Mouse (Mus musculus): ENCODE results near the gene Ccl9.

The Ccl9 gene

DNA sequence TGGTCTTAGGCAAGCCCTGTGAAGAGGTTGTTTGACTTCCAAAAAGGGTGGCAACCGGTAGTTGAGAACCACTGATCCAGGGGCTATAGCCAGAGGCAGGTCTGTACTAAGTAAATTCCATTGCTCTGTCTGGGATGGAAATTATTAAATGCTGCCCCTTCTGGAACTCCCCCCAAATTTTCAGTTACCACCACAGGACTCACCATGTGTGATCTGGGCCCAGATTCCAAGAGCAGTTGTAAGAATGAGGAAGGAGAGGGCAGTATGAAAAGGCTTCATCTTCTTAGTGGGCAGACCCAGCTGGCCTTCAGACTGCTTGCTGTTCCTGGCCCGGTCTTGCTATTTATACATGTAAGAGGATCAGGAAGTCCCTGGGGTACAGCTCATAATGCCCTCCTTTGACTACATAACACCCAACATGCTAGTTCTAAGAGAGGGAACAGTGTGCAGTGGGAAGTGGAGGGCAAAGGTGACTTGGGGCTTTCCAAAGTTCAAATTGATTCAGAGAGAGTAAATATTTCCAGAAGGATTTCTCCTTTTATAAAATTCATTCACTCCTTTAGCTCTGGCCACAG lies at the start of gene Ccl9:
TSS of gene Ccl9 (minus strand) at position 451 of the 575 bp plus-strand sequence.
- DNase-seq: no peak

DNA sequence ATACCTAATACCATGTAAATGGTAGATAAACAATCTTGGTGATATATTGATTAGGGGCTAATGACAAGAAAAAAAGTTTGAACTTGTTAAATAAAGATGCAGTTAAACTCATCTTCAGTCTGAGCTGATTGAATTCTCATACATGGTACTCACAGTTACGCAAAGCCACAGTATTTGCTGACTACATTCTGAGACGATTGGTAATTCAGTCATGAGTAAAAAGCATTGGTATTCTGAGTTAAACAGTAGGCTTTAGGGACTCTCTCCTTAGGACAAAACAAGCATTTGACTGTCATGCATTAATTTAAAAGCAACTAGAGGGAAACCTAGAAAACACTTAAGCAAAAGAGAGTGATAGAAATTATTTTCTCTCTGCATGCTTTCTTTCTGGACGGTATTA lies 45.1 kb upstream of the Ccl9 start:
- DNase-seq: no peak

DNA sequence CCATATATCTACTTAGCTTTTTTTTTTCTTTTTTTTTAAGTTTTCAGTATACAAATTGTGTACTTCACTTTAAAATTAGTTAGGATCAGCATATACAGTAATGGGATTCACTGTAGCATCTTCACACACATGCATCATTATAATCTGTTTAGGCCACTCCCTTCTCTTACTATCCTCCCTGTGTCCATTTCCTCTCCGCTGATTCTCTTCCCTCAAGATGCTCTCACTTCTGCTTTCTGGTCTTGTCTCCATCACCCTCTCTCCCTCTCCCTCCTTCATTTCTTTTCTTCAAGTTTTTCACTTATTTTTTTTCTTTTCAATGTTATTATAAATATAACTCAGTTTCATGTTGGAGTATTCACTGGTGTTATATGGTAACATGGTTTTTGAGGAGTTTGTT lies 40.6 kb upstream of the Ccl9 start:
- no peak for DNase-seq

DNA sequence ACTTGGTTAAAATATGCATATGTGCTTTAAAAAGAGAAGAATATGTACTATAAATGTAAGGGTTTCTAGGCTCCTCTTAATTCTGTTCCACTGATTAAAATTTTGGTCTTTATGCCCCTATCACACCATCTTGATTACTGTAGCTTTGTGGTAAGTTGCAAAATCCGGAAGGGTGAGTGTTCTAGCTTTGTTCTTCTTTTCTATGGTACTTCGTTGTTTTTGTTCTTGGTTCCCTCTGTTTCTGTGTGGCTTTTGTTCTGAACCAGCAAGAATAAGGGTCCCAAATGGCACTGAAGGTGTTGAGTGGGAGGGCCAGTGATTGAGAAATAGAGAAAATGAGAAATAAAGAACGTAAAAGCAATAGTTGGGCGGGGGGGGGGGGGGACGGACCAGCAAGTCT lies 39.8 kb upstream of the Ccl9 start:
- no peak for DNase-seq

DNA sequence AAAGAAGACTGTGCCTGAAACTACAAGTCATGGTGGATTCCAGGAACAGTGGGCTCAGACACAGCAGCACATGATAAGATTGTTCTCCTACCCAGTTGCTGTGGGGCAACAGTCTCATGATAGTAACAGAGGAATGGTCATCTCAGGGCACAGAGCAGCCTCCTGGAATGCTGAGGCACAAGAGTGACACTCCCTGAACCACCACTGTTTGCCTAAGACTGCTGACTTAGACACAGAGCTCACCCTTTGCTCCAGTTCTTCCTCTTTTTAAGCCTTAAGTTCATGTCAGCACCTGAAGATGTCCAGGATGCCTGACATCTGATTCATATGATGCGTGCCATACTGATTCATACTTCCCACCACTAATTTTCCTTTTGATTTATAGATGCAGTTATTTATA lies 38.1 kb upstream of the Ccl9 start:
- no peak for DNase-seq

DNA sequence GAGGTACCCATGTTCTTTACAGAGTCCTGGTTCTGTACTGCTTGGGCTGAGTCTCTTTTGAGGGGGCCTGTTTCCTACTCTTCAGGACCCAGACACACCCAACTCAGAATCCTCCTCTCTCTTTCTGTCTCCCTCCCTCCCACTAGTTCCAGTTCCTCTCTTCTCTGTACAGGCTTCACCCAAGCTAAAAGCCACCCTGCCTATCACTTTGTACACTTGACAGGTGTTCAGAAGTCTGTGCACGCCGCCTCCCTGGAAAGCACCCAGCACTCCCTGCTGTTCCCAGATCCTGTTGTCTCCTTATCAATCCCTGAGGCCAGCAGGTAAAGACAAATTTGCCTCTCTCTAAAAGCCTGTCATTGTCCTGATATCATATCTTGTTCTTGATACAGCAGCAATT lies 32.5 kb upstream of the Ccl9 start:
- no peak for DNase-seq

DNA sequence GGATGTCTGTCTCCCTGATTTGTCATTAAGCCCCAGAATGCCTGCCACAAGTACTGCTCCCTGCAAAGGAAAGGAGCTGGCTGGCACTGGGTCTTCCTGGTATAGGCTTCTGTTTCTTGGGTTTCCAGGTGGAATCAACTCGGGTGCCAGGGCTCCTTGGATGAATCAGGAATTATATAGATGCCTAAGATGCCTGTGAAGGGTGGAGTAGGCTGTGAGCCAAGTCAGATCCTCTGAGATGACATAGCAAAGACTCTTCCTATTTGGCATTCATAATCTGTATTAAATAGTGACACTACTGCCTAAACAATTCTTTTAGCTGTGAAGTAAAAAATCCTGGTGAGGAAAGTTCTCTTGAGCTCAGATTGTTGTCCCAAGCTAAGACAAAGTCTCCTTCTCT lies 28.0 kb upstream of the Ccl9 start:
- DNase-seq: no peak

DNA sequence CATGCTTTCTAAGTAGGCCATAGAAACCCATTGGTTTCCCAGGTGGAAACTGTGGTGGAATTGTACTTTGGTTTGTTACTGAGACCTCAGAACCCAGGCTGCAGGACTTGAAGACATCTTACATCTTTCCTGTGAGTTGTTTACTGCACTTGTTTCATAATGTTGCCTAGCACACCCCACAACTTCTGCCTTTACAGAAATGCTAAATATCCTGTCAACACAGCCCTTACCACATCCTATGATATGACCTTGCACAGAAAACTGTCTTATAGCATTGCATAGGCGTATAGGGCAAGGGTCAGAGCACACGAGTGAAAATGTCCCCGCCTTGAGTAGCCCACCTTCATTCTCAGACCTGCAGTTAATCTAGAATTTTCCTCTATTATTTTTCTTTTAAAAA lies 27.1 kb upstream of the Ccl9 start:
- DNase-seq: no peak

DNA sequence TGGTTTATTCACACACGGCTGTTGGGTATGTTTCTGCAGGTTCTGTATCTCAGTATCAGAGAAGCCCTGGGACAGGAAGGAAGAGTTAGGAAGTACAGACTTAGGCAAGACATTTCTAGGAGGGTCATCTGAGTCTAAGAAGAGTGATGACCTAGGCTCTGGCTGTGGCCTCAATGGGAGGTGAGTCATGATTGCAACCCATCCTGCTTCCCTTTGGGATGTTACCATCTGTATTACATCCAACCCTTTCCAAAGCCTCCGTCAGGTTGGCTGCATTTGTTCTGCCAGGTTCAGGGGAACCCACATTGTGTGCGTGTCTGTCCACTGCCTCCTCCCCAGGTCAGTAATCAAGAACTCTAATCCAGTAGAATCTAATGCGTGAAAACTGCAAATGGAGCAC lies 26.3 kb upstream of the Ccl9 start:
- DNase-seq: no peak

DNA sequence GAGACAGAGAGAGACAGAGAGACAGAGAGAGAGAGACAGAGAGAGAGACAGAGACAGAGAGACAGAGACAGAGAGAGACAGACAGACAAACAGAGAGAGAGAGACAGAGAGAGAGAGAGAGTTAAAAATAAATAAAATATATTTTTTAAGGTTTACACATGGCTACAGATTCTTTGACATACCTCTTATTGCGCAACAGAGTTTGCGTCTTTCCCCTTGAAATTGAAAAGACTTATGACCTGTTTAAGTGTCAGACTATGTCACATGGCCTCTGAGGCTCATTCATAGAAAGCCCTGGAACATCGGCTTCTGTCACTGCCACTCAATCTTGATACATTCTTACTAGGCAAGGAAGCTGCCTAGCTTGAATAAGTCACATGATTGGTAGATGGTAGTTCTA lies 25.0 kb upstream of the Ccl9 start:
- DNase-seq: no peak

DNA sequence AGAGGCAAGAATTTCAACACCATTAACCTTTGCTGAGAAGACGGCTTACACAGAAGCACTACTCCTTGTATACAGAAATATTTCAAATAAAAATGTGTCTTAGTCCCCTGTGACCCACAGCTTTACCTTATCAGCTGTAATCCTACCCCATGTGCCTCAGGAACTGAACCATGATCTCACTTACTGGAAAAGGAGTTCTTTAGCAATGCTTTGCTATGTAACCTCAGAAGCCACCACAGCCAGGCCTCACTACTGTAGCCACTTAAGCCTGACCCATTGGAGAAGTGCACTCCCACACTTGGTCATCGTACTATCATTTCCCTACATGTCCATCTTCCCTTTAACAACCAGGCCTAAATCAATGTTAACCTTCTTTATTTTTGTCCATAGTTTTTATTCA lies 22.1 kb upstream of the Ccl9 start:
- DNase-seq: no peak

DNA sequence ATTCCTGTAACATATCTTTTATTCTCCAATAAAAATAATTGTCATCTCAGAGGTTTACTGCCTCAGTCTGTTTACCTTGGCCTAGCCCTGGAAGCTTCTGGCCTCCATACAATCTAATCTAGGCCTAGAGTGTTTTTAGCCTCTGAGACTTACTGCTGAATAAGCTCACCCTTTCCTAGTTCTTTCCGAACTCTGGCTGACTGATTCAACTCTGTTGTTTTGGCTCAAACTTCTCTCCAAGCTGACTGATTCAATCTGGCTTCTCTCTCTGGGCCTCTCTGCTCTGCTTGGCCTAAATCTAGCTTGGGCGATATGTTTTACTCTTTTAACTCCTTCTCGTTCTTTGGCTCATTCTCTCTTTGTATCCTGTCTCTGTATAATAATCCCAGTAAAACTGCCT lies 20.6 kb upstream of the Ccl9 start:
- DNase-seq: no peak

DNA sequence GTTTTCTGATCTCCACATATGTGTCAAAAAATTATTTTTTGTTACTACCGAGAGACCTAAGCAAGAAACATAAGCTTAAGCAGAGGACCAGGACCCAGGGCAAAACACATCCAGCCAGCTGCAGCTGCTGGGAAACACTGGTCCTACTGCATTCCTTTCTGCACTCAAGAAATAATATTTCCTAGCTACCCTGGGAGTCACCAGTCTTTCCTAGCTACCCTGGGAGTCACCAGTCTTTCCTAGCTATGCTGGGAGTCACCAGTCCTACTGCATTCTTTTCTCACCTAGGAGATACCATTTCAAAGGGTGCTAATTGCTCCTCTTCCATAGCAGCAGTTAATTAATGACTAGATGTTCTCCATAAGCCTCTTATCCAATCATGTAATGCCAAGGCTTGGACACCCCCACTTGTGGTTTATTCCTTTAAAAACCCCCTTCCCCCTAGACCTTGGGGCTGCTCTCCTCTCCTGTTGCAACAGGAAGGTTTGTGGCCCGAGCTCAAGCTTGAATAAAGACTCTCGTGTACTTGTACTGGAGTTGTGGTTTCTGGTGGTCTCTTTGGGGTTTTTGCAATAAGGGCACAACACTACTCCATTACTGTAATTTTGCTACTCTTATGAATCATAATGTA lies 19.9 kb upstream of the Ccl9 start:
- no peak for DNase-seq

DNA sequence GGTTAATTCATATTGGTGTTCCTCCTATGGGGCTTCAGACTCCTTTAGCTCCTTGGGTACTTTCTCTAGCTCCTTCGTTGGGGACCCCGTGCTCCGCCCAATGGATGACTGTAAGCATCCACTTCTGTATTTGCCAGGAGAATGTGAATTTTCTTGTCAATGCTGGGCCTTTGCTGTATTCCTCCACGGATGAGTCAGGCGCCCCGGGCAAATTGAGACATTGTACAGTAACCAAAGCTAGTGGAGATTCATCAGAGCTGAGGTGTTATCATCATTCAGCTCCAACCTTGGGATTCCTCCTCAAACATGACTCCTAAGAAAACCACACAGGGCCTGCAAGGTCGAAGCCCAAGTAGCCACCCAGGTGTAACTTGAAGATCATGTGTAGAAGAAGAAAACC lies 19.4 kb upstream of the Ccl9 start:
- DNase-seq: no peak

DNA sequence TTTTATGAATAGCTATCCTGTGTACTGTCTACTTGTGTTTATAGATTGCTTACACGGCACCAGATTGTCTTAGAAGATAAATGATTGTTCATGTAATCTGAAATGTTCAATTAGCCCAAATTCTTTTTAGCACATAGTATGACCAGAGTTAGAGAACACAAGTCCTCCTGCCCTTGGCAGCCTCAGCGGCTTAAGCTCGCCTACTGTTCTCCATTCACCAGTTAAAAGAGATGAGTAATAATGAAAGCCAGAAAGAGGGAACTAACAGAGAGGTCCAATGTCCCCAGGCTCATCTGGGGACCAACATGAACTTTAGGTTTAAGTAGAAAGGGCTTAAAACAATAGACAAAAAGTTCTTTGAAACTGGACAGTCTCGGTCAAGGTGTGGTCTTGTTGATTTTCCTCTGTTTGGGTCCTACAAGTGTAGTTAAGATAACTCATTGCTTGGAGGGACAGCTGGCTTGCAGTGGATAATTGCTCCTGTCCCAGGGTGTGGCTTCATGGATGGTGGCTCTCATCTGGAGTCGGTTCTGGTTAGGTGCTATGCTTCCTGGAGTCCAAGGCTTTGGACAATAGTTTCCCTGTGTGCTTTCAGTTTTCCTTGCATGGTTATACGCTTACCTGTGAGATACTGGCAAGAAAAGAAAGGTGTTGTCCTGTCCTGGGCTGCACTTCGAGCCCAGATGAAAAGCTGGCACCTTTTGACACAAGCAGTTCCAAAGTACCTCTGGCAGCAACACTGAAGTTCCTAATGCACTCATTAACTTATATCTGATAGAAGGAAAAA lies 17.4 kb upstream of the Ccl9 start:
- DNase-seq: no peak

DNA sequence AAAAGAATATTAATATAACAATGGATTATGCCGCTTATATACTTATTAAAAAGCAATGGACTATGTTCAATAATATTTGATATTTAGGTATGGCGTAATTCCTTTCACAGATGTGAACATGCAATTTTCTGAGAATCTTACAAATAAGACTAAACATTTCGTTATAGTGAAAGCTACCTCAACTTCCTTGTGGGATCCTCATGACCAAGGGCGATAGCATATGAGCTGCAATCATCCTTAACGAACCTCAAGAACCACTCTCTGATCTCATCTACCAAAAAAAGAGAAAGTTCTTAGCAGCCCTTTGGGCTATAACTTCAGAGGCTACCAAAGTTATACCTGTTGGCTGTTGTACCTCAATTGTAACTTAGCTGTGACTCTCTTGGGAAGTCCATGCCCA lies 15.0 kb upstream of the Ccl9 start:
- DNase-seq: no peak

DNA sequence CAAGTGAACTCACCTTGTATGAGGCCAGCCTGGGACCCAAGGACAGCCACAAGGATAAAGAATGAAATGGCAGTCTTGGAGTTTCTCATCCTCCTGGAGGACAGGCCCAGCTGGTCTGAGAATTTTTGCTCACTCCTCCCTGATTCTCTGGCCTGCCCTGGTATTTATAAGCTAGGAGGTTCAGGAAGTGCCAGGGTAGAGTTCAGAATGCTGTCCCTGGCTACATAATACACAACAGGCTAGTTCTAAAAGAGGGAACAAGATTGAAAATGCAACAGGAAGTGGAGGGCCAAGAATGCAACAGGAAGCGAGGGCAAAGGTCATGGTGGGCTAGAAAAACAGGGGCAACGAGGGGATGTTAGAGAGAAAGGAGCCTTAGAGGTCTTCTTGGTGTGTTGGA lies 14.4 kb upstream of the Ccl9 start, which contains the start of gene Ccl6:
TSS of gene Ccl6 (minus strand) at position 235 of the 400 bp plus-strand sequence.
- DNase-seq: no peak

DNA sequence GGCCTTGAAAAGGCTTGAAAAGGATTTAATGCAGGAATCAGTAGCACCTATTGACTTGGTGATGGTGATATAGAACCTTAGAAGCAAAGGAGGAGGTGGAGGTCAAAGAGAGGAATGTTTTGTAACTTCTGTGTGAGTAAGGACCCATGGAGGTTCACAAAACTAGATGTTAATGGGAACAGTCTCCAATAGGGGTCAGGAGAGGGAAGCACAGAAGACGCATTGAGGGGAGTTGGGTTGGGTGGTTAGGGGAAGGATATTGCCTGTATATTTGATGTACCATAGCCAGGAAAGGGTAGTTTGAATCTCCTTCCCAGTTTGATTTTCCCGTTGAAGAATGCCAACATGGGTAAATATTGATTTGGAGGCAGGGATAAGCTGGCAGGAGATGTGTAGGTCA lies 5.8 kb upstream of the Ccl9 start:
- no peak for DNase-seq

DNA sequence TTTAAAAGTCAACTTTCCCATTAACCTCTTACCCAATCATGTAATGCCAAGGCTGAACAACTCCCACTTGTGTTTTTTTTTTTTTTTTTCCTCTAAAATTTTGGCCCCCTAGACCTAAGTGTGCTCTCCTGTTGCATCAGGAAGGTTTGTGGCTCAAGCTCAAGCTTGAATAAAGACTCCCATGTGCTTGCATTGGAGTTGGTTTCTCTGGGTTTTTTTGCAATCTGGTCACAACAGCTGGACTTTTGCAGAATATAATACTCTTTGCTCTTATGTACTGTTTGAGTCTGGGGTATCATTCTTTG lies 5.0 kb upstream of the Ccl9 start:
- DNase-seq: no peak

DNA sequence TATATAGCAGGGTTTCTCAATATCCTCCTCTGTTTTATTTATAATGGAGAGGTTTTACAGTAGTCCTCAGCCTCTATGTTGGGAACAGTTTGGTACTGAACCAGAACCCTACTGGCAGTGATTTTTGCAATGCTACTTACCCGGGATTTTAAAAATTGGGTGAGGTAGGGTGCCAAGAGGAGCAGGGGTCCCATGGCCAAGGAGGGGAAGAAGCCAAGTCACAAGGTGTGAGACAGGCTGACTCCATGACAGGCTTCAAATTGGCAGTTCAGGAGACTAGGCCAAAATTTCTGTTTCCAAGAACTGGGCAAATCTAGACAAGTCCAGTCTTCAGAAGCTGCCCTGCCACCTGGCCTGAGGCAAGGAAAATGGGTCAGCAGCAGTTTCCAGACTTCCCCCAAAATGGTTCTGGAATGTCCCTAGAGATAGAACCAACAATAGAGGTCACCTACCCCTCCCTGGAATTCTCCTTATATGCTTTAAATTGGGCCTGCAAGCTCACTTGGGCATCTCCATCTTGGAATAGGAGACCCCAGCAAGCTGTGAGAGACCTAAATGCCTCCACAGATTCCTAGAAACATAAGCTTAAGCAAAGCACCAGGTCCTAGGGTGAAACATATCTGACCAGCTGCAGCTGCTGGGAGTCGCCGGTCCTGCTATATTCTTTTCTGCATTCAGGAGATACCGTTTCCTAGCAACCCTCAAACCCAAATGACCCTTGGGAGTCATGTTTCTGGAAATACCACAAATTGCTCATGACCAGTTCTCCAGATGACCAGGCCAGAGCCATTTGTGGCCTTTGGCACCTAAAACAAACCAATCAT lies 4.4 kb upstream of the Ccl9 start:
- no peak for DNase-seq

DNA sequence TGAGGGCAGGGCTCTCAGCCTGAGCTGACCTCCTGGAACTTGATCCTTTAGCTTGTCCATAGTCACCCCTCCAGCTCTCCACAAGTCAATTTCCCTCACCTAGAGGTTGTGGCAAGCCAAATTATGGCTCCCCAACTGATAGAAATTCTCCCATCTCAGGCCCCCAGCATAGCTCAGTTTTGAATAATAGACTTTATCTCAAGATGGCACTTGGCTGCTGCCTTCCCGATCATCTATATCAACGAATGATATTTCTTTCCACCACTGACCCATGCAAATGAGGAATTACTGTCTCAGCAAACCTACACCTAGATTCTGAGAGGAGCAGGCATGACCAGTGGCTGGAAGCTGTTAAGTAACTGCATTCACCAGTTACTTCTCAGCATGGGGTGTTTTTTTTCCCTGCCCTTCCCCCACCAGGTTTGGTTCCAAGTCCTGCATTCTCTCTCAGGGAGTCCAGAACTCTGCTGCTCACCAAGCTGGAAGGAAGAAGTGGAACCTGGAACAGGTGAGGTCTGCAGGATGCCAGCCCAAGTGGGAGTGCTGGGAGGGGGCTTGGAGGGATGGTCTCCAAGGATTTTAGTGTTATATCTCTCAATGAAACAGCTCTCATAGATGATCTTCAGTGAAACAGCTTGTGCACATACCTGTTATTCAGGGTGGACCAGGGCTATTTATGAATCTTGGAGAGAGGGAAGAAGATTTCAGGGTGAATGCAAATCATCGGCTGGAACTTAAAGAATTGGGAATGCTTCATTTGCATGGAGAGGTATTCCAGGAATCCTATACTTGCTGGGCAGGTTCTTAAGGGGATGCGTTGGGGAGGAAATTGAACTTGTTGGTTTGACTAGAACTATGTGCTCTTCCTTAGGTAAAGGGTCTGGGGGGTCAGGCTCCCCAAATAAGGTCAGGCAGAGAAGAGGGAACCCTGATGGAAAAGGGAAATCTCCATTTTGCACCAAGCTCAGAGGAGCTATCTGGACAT lies 3.5 kb upstream of the Ccl9 start:
- DNase-seq: no peak

DNA sequence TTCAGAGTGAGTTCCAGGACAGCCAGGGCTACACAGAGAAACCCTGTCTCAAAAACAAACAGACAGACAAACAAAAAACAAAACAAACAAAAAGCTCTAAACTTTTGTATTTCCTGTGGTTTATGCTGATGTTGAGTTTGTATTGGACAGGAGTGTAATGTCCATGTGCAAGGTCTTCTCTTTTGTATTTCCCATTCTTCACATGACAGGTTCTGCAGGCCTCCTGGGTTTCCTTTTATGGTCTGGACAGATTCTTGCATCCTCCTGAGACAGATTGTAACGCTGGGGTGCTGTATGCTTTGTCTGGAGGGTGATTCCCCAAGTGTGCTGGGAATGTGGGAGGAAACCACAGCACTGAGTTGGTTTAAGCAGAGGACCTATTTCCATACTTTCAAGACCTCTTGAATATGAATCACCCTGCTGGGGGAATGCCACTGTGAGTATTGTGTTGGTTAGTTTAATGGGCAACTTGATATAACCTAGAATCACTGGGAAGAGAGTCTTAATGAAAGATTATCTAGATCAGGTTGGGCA lies 2.3 kb upstream of the Ccl9 start:
- DNase-seq: no peak
